9 mouse cellular contexts compared by ENCODE assay signal in the genomic region with DNA sequence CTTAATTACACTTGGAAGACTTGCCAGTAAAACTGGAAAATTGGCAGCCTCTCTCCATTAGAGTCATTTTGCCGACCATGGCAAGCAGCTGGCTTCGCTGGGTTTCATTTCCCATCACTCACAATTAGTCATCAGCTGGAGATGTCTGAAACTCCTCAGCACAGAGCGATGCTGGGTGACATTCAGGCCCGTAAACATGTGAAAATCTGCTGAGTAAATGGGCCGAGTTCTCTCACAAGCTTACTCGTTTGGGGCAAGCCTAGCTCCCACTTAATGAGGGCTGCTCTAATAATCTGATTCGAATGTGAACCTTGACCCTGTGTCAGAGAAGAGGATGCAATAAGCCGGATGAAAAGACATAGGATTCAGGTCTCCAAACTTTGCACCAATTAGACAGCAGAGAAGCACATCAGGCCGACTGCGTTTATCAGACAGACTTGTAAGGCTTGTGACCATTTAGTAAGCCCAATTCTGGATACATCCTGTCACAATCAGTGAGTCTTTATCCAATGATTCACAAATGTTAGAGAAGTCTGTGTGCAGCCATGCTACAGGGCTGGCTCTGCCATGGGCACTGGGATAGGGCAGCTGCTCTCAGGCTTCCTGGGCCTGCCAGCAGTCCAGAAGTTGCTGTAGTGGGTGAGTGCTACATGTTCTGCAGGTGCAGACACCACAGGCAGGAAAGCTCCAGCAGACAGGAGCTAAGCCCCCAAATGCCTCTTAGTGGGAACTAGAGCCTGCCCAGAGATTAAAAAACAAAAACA. TPM values are rescaled to one million over a fixed set of nuclear protein-coding genes. Genes with fewer than 3 reads are reported as not detected.
A peak's percentile ranks its signal among the peaks of the same experiment; 100 is the strongest.
DNase-seq lines count a peak whose midpoint lies in the region; ATAC-seq and TF ChIP-seq lines count a peak whose summit lies in the region.
"Had no signal": no experiment of that assay in that cellular context is flagged by ENCODE, and none has a peak within 500 bp of the region (broad histone marks: within the 10 kb centered on the region; RNA-seq: fewer than 3 reads in every experiment).

No protein-coding gene starts in this region.

- no peak overlapping the region for H3K4me3 ChIP-seq in heart, embryonic 10.5 days
- no peak overlapping the region for H3K4me3 ChIP-seq in forebrain, embryonic 12.5 days (replicated peaks)
- no peak overlapping the region for H3K4me3 ChIP-seq in gastrocnemius, adult 2 months

- peak; percentile 59 for ATAC-seq in forebrain, embryonic 12.5 days (ENCODE audit: low FRiP score)
- ATAC-seq in monocyte, adult 5-6 weeks (replicated peaks; ENCODE audit: insufficient number of reproducible peaks, low FRiP score, low TSS enrichment, poor library complexity, severe bottlenecking), result no peak

- H3K36me3 ChIP-seq in heart, embryonic 10.5 days, result no peaks in the 10 kb centered on the region
- no peaks in the 10 kb centered on the region for H3K36me3 ChIP-seq in forebrain, embryonic 12.5 days (replicated peaks)

- no peaks in the 10 kb centered on the region for H3K9me3 ChIP-seq in heart, embryonic 10.5 days
- no peaks in the 10 kb centered on the region for H3K9me3 ChIP-seq in forebrain, embryonic 12.5 days

- peaks cover 25% of the 10 kb centered on the region for H3K4me1 ChIP-seq in heart, embryonic 10.5 days
- peaks cover 31% of the 10 kb centered on the region for H3K4me1 ChIP-seq in forebrain, embryonic 12.5 days

- H3K27ac ChIP-seq in heart, embryonic 10.5 days, result no peak overlapping the region
- H3K27ac ChIP-seq in forebrain, embryonic 12.5 days, result peak overlapping the region; percentile 81
- H3K27ac ChIP-seq in gastrocnemius, adult 2 months, result no peak overlapping the region

- no peak overlapping the region for H3K9ac ChIP-seq in forebrain, embryonic 12.5 days

- H3K27me3 ChIP-seq in heart, embryonic 10.5 days (ENCODE audit: insufficient read depth, poor library complexity, severe bottlenecking), result no peaks in the 10 kb centered on the region; the same call in 1 of the 2 replicates
- H3K27me3 ChIP-seq in forebrain, embryonic 12.5 days, result 0 out of 2 replicates have a peak, but pooled peaks cover 5% of the 10 kb centered on the region

- H3K4me2 ChIP-seq in forebrain, embryonic 12.5 days, result no peak overlapping the region

- WGBS in heart, embryonic 10.5 days, result 64% methylated on average over 10 of the region's 10 CpGs
- WGBS in forebrain, embryonic 12.5 days, result 23% methylated on average over 10 of the region's 10 CpGs

- TF ChIP-seq CTCF in gastrocnemius, adult 2 months (IDR thresholded peaks at IDR 0.05), result no peak

- peak; percentile 71 for DNase-seq in heart, embryonic 10.5 days (ENCODE audit: low spot score)
- DNase-seq in heart, postnatal 25 days (ENCODE audit: low spot score), result no peak
- DNase-seq in MN1 (ENCODE audit: low spot score), result peak; percentile 63
- DNase-seq in lung, postnatal 10 days, result peak; percentile 35
- DNase-seq in gastrocnemius, adult 2 months, result no peak
- no peak for DNase-seq in ovary, adult 18-20 months (ENCODE audit: low spot score)
- DNase-seq: gastrocnemius, postnatal 10 days had no signal

- intact Hi-C loops in heart, postnatal 25 days (cut with DNase I), result no loop called here
- intact Hi-C loops in gastrocnemius, adult 2 months (cut with DNase I), result no loop called here

RNA-seq across cellular contexts. Expression of a gene that starts 29.6 kb away (rescaled TPM):
- 10.8 and 11.0 TPM in 2 replicates for polyA plus RNA-seq in heart, embryonic 10.5 days (2016; fragmentation: Nextera tagmentation; extraction: Ambion mirVana)
- total RNA-seq in heart, postnatal 25 days (2021), result 10 to 100 TPM; 23.8 to 27.1 TPM
- 4.6 and 6.3 TPM in 2 replicates for polyA plus RNA-seq in forebrain, embryonic 12.5 days (2016; fragmentation: Nextera tagmentation; extraction: Ambion mirVana)
- 10 to 100 TPM; 13.8 to 20.4 TPM for total RNA-seq in gastrocnemius, adult 2 months (2021)
- 0.75 to 6.5 TPM (median 5.6 TPM) in 3 replicates for total RNA-seq in monocyte, adult 5-6 weeks (2017)

Comparison
In these comparisons a context has a peak if more than half of its experiments do, and no peak if none do; other contexts are left out.
1. DNase-seq: peak in heart, embryonic 10.5 days (single experiment), MN1 (single experiment) and lung, postnatal 10 days (single experiment); none in heart, postnatal 25 days (single experiment), gastrocnemius, adult 2 months (single experiment) and ovary, adult 18-20 months (single experiment).